Mouse (Mus musculus): Measurements from ENCODE around the gene Tbrg4.

The Tbrg4 gene

GRCm38 (mm10) chr11:6623704-6624103, 2.2 kb downstream of the Tbrg4 start:
- DNase-seq (ENCODE audit: low spot score), result no peak

- DNase-seq (ENCODE audit: low spot score), result no peak
Measured at GRCm38 (mm10) chr11:6615250-6616205, 10.3 kb downstream of the Tbrg4 start.

- no peak for DNase-seq (ENCODE audit: low spot score)
Measured at GRCm38 (mm10) chr11:6605491-6606399, 20.1 kb downstream of the Tbrg4 start, which contains the start of gene Nacad. Nacad (minus strand) TSS chr11:6606053.

GRCm38 (mm10) chr11:6605021-6605481, 20.8 kb downstream of the Tbrg4 start:
- DNase-seq (ENCODE audit: low spot score), result no peak

- DNase-seq (ENCODE audit: low spot score), result no peak
Measured at GRCm38 (mm10) chr11:6604604-6604936, 21.3 kb downstream of the Tbrg4 start.

- DNase-seq (ENCODE audit: low spot score), result no peak
Measured at GRCm38 (mm10) chr11:6603887-6604603, 21.8 kb downstream of the Tbrg4 start.

GRCm38 (mm10) chr11:6603224-6603623, 22.6 kb downstream of the Tbrg4 start:
- DNase-seq (ENCODE audit: low spot score), result no peak

- DNase-seq (ENCODE audit: low spot score), result no peak
Measured at GRCm38 (mm10) chr11:6602662-6603061, 23.2 kb downstream of the Tbrg4 start.

GRCm38 (mm10) chr11:6601649-6602480, 24.0 kb downstream of the Tbrg4 start:
- no peak for DNase-seq (ENCODE audit: low spot score)

GRCm38 (mm10) chr11:6600284-6600944, 25.5 kb downstream of the Tbrg4 start:
- no peak for DNase-seq (ENCODE audit: low spot score)

- no peak for DNase-seq (ENCODE audit: low spot score)
Measured at GRCm38 (mm10) chr11:6599831-6600230, 26.0 kb downstream of the Tbrg4 start.

GRCm38 (mm10) chr11:6599011-6599681, 26.7 kb downstream of the Tbrg4 start:
- DNase-seq (ENCODE audit: low spot score), result no peak

GRCm38 (mm10) chr11:6598191-6598889, 27.5 kb downstream of the Tbrg4 start:
- no peak for DNase-seq (ENCODE audit: low spot score)

- no peak for DNase-seq (ENCODE audit: low spot score)
Measured at GRCm38 (mm10) chr11:6597523-6597922, 28.3 kb downstream of the Tbrg4 start.

- no peak for DNase-seq (ENCODE audit: low spot score)
Measured at GRCm38 (mm10) chr11:6596616-6597015, 29.3 kb downstream of the Tbrg4 start.

GRCm38 (mm10) chr11:6596205-6596604, 29.7 kb downstream of the Tbrg4 start:
- no peak for DNase-seq (ENCODE audit: low spot score)

- DNase-seq (ENCODE audit: low spot score), result no peak
Measured at GRCm38 (mm10) chr11:6595339-6595738, 30.5 kb downstream of the Tbrg4 start.

- DNase-seq (ENCODE audit: low spot score), result no peak
Measured at GRCm38 (mm10) chr11:6594845-6595244, 31.0 kb downstream of the Tbrg4 start.

GRCm38 (mm10) chr11:6593406-6593805, 32.5 kb downstream of the Tbrg4 start:
- DNase-seq (ENCODE audit: low spot score), result no peak

All from urinary bladder, postnatal 14 days (tissue).